Mouse (Mus musculus): ENCODE results near the gene Hoxa3. TPM values are rescaled to one million over a fixed set of nuclear protein-coding genes. Genes with fewer than 3 reads are reported as not detected.
A peak's percentile ranks its signal among the peaks of the same experiment; 100 is the strongest.

Hoxa3 gene
- polyA plus RNA-seq (2016; fragmentation: Nextera tagmentation; extraction: Ambion mirVana) = 7.7 and 7.9 TPM in 2 replicates

DNA sequence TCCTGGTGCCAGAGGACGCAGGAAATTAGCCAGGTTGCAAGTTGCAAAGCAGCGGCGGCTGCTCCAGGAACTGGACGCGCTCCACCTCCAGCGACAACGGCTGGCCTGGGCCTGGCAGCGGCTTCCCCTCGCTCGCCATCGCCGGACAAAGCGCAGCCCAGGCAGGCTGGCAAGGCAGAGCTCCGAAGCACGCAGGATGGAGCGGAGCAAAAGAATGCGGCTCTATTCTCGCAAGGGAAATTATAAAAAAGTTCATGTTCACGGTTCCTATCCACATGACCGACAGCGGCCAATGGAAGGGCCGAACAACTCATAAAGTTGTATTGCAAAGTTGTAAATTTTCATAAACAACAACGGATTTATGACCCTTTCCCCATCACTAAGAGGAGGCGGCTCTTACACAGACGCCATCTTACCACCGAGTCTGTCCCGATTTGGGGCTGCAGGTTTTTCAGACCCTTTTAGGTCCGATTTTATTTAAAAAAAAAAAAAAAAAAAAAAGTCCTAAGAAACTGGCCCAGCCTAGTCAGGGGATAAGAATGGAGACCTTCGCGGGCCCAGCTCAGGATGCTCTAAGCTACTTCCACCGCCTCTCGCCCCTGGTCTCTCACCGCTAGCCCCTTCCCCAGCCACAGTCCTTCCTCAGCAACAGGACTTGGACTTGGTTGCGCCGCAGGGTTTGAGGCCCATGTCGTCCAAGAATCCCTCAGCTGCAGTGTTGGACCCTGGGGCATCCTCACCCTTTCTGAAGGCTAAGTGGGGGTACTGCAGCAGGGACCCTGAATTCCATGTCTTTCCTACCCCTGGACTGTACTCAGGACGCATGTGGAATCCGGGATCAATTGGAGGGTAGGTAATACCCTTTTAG, at the start of gene Hoxa3, which contains the start of gene Gm28308:
Hoxa3 (minus strand) TSS at position 218 of the 868 bp plus-strand sequence.
Gm28308 (minus strand) TSS at position 221 of the 868 bp plus-strand sequence.
- Histone ChIP-seq H3K36me3 (no peaks in the 10 kb centered on the region), H3K4me3 (replicated peaks) (peak within 1 kb of the TSS; percentile 79), H3K4me2 (peak within 1 kb of the TSS; percentile 96), H3K27ac (peak within 1 kb of the TSS; percentile 98), H3K27me3 (peaks cover 16% of the 10 kb centered on the region), H3K9ac (replicated peaks) (peak within 1 kb of the TSS; percentile 94), H3K4me1 (replicated peaks) (peaks cover 66% of the 10 kb centered on the region), H3K9me3 (no peaks in the 10 kb centered on the region)
- no peak for ATAC-seq (ENCODE audit: insufficient number of reproducible peaks, insufficient read depth, low FRiP score, low TSS enrichment, low read depth)
- 2% methylated on average over 38 of the region's 38 CpGs for WGBS

DNA sequence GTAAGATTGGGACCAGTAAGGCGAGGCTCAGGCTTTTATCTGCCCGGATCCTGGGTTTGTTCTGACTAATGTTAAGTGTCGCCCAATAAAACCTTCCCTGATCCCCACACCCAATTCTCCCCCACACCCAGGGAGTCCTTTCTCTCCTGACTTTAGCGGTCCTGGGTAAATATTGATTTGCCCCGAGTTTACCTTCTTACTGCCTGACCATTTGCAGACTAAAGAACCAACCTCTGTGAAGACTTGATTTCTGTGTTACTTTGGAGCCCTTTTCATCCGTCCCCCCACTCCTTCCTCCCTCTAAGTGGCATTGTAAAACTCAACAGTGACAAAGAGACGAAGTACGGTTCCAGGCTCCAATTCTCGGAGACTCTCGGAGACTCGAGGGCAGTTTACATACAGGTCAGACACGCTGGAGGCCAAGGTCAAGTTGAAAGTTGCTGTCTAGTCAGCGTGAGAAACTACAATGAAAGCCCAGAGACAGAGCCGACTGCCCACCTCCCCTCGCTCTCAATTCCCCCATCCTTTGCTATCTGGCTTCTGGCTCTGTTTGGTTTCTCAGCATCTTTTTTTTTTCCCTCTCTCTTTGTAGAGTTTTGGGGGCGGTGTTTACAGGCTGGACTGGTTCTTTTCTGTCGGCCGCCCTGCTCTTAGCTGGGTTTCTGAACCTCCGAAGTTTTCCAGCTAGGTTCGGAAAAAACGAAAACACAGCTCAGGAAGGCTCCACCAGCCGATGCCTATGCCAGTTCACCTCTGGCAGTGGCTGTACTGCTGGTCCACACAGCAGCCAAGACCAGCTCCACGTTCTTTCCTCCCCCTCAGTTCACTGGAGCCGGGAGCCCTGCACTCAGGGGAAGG, 49.6 kb upstream of the Hoxa3 start:
- ATAC-seq (ENCODE audit: insufficient number of reproducible peaks, insufficient read depth, low FRiP score, low TSS enrichment, low read depth) = no peak
- peak overlapping the region; percentile 96 for H3K4me2 ChIP-seq
- H3K27ac ChIP-seq = peak overlapping the region; percentile 98
- H3K4me1 ChIP-seq (replicated peaks) = peaks cover 26% of the 10 kb centered on the region
- 1% methylated on average over 24 of the region's 24 CpGs for WGBS
- peaks cover 59% of the 10 kb centered on the region for H3K27me3 ChIP-seq
- H3K9ac ChIP-seq (replicated peaks) = peak overlapping the region; percentile 99
- H3K9me3 ChIP-seq = no peaks in the 10 kb centered on the region
- H3K36me3 ChIP-seq = peaks cover 3% of the 10 kb centered on the region; the same call in 1 of the 2 replicates
- peak overlapping the region; percentile 99 for H3K4me3 ChIP-seq (replicated peaks)

DNA sequence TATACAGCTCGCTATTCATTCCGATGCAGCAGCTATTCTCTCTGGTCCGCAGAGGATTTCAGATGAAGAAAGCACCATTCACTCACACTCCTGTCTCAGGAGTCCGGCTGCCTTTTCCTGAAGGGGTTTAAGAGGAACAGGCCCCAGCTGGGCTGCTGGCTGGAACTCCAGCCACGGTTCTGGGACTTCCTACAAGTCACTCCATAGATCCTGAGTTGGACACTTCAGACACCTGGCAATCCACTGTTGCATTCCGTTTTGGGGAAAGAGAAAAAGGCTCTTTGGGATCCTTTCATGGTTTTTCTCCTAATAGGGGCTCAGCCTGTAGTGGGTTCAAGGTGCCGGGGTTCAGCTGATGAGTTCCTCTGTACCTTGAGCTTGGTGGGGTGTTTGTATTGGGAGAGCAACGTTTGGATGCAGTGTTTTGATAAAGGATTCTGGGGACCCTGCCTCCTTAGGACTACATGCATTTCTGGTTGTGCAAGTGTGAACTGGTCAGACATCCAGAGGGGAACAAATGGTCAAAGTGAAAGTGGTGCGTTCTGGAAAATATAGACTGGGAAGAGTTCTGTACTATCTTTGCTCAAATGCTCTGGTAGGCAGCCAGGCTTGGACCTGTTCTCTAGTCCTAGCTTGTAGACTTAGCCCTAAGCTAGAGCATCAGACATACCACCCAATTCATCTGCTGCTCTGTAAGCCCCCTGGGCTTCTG, 48.8 kb upstream of the Hoxa3 start:
- Histone ChIP-seq H3K36me3 (peaks cover 3% of the 10 kb centered on the region; the same call in 1 of the 2 replicates), H3K9ac (replicated peaks) (peak overlapping the region; percentile 99), H3K27me3 (peaks cover 59% of the 10 kb centered on the region), H3K27ac (peak overlapping the region; percentile 98), H3K4me2 (peak overlapping the region; percentile 96), H3K4me1 (replicated peaks) (peaks cover 26% of the 10 kb centered on the region), H3K4me3 (replicated peaks) (peak overlapping the region; percentile 99), H3K9me3 (no peaks in the 10 kb centered on the region)
- no peak for ATAC-seq (ENCODE audit: insufficient number of reproducible peaks, insufficient read depth, low FRiP score, low TSS enrichment, low read depth)
- WGBS = 2% methylated on average over 9 of the region's 9 CpGs

DNA sequence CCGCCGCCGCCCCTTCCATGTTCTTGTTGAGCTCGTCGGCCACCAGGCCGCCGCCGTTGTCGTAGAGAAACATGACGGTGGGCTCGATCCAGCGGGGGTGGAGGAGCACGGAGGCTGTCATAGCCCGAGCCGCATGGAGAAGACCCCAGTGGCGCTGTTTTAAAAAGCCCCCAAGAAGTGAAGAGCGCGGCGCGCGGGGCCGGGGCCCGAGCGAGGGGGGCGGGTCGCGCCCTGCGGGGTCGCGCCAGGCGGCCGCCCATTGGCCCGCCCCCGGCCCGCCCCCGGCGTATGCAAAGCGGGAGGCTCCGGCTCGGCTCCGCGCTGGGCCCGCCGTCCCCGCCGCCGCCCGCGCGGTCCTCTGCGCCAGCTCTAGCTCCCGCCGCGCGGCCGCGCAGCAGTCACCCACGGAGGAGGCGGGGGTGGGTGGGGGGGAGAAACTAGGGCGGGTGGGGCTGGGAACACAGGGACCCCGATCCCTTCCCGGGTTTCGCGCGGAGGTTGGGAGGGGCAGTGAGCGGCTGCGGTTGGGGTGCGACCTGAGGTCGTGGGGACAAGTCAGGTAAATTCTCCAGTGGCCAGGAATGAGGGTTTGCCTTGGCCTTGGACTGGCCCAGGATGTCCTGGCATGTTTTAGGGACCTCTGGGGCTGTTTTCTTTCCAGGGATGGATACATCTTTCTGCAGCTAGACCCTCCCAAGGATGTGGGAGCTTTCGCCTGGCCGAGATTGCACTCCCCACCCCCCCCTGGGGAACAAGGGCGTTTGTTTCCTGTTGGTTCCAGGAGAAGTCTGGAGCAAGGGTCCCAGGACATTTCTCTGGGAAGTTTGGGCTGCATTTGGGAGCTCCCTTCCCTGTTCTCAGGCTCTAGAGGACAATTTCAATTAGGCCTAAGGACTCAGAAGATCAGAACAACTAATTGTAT, 47.8 kb upstream of the Hoxa3 start, which contains the start of gene Hoxa13:
Hoxa13 (minus strand) TSS at position 227 of the 922 bp plus-strand sequence.
- WGBS = under 1% methylated on average over 44 of the region's 72 CpGs
- peaks cover 3% of the 10 kb centered on the region; the same call in 1 of the 2 replicates for H3K36me3 ChIP-seq
- peaks cover 21% of the 10 kb centered on the region for H3K4me1 ChIP-seq (replicated peaks)
- peak within 1 kb of the TSS; percentile 99 for H3K9ac ChIP-seq (replicated peaks)
- peak within 1 kb of the TSS; percentile 99 for H3K4me3 ChIP-seq (replicated peaks)
- H3K9me3 ChIP-seq = no peaks in the 10 kb centered on the region
- peak; percentile 80 for ATAC-seq (ENCODE audit: insufficient number of reproducible peaks, insufficient read depth, low FRiP score, low TSS enrichment, low read depth)
- peak within 1 kb of the TSS; percentile 98 for H3K27ac ChIP-seq
- H3K4me2 ChIP-seq = peak within 1 kb of the TSS; percentile 96
- H3K27me3 ChIP-seq = peaks cover 54% of the 10 kb centered on the region

DNA sequence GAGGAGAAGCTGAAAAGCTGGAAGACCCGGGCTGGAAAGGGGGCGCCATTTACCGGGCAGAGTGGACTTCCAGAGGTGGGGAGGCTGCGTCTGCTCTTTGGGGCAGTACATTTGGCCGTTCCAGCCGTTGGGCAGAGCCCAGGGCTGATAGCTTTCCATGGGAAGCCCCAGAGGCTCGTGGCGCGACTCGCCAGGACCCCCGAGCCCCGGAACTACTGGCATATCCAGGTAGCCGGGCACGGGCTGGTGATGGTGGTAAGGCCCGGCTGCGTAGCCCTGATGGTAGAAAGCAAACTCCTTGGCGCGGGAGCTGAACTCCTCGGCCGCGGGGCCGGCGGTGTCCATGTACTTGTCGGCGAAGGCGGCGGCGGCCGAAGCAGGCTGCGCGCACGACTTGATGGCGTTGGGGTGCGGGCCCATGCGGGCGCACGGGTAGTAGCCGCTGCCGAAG, 46.7 kb upstream of the Hoxa3 start:
- peak overlapping the region; percentile 99 for H3K9ac ChIP-seq (replicated peaks)

DNA sequence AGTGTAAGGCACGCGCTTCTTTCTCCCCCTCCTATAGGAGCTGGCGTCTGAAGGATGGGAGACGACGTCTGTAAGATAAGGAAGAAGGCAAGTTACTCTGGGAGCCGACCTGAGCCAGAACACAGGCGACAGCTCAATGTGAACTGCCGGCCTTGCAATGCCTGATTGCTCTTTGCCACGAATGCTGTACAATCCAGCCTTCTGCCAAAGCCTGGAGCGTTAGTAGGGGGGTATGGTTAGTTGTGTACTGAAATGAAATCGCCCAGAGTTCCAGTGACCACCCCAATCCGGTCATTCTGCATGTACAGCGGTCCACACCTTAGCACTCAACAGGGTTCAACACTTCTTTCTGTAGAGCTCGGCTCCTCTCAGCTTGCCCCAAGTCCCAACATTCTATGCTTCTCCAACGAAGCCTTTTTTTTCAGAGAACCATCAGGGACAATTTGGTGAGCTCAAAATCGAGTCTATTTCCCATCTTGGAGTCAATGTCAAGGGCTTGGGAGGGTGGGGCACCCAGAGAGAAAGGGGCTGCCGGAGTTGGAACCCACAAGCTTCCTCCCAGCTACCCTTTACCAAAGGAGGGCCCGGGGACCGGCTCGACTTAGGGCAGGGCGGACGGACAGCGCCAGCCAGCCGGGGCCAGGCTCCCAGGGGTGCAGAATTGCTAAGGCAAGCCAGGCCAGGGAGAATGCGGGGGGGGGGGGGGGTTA, 46.1 kb upstream of the Hoxa3 start:
- peak overlapping the region; percentile 99 for H3K4me3 ChIP-seq (replicated peaks)
- peak overlapping the region; percentile 96 for H3K4me2 ChIP-seq
- WGBS = under 1% methylated on average over 24 of the region's 25 CpGs
- peak overlapping the region; percentile 98 for H3K27ac ChIP-seq
- H3K9me3 ChIP-seq = no peaks in the 10 kb centered on the region
- H3K27me3 ChIP-seq = peaks cover 47% of the 10 kb centered on the region
- ATAC-seq (ENCODE audit: insufficient number of reproducible peaks, insufficient read depth, low FRiP score, low TSS enrichment, low read depth) = no peak
- H3K4me1 ChIP-seq (replicated peaks) = peaks cover 14% of the 10 kb centered on the region; the same call in 1 of the 2 replicates
- peaks cover 3% of the 10 kb centered on the region; the same call in 1 of the 2 replicates for H3K36me3 ChIP-seq
- peak overlapping the region; percentile 99 for H3K9ac ChIP-seq (replicated peaks)

More for the DNA sequence above, 46.7 kb upstream of the Hoxa3 start:
- Histone ChIP-seq H3K9me3 (no peaks in the 10 kb centered on the region), H3K4me2 (peak overlapping the region; percentile 96), H3K36me3 (peaks cover 3% of the 10 kb centered on the region; the same call in 1 of the 2 replicates), H3K4me3 (replicated peaks) (peak overlapping the region; percentile 99), H3K4me1 (replicated peaks) (peaks cover 14% of the 10 kb centered on the region; the same call in 1 of the 2 replicates), H3K27ac (peak overlapping the region; percentile 98), H3K27me3 (peaks cover 53% of the 10 kb centered on the region)
- no peak for ATAC-seq (ENCODE audit: insufficient number of reproducible peaks, insufficient read depth, low FRiP score, low TSS enrichment, low read depth)
- under 1% methylated on average over 39 of the region's 39 CpGs for WGBS

DNA sequence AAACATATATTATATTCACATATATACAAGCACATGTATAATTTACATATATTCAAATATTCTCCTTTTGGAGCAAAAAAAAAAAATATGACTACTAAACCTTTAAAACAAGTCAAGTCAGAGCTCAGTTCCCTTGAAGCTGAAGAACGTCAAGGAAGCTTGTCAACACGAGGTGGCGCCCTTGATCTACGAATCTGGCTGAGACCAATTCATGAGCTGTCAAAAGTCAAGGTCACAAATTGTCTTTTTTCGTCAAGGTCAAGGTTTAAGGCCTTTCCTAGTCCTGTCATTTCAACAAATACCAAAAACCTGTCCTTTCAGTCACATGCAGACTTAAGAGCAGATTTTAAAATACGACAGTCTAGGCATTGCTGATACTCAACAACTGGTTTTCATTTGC, 43.8 kb upstream of the Hoxa3 start:
- Histone ChIP-seq H3K4me2 (peak overlapping the region; percentile 96), H3K4me1 (replicated peaks) (peaks cover 25% of the 10 kb centered on the region), H3K9me3 (no peaks in the 10 kb centered on the region), H3K27me3 (peaks cover 36% of the 10 kb centered on the region), H3K27ac (peak overlapping the region; percentile 46; the same call in 1 of the 2 replicates), H3K36me3 (peaks cover 17% of the 10 kb centered on the region; the same call in 1 of the 2 replicates), H3K4me3 (replicated peaks) (peak overlapping the region; percentile 99), H3K9ac (replicated peaks) (peak overlapping the region; percentile 68)
- 0% methylated on average over 6 of the region's 6 CpGs for WGBS
- ATAC-seq (ENCODE audit: insufficient number of reproducible peaks, insufficient read depth, low FRiP score, low TSS enrichment, low read depth) = no peak

DNA sequence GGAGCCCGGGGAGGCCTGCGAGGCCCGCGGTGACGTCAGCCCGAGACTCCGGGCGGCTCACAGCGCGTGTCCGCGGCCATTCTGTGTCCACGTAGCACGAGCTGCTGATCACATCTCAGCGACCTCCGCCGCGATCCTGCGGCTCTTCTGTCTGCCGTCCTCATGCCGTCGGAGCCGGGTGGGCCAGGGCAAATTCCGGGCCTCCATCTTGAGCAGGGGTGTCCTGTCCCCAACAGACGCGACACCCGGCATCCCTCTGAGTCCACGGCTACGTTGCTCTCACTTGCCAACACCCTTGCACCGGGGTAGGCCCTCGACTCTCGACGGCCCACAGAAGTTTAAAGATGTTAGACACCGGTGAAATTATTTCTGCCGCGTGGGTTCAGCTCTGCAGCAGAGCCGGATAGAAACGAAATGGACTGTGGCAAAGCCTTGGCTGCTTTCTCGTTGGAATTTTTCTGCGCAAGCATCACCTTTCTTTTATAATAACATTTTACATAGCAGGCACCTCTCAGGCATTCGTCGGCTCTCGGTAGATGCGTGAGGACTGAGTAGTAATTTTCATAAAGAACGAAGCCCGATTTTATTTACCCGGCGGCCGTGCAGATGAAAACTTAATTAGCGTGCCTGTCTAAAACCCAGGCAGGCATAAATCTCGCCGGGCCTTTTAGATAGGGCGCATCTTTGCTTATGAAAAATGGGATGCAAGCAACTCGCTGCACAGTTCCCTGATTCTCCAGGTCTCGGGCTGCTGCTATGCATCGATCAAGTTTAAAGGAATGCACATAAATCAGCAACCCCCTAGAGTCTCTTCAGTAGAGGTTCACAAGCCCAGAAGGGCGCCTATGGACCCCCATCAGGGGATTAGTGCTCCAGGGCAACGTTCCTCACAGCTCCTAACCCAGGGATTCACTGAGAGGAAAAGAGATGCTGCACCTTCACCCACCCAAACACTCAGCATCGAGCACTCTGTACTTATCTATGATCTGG, 40.7 kb upstream of the Hoxa3 start:
- Histone ChIP-seq H3K4me2 (peak overlapping the region; percentile 96), H3K9ac (replicated peaks) (peak overlapping the region; percentile 100), H3K4me1 (replicated peaks) (peaks cover 32% of the 10 kb centered on the region), H3K36me3 (peaks cover 36% of the 10 kb centered on the region), H3K27me3 (peaks cover 34% of the 10 kb centered on the region), H3K9me3 (no peaks in the 10 kb centered on the region), H3K27ac (peak overlapping the region; percentile 98), H3K4me3 (replicated peaks) (peak overlapping the region; percentile 99)
- ATAC-seq (ENCODE audit: insufficient number of reproducible peaks, insufficient read depth, low FRiP score, low TSS enrichment, low read depth) = no peak
- WGBS = under 1% methylated on average over 59 of the region's 59 CpGs
